Mouse (Mus musculus) left cerebral cortex, adult 2 months (tissue): Measurements from ENCODE around the gene Wdhd1. TPM values are rescaled to one million over a fixed set of nuclear protein-coding genes. Genes with fewer than 3 reads are reported as not detected.

Experiments used
- DNase-seq, 2 experiments: peaks; one replicate each; pipeline ENCODE4 v3.0.0; 2021 to 2022; ENCODE audit warnings: low spot score in 2 of 2, mixed read lengths in 1 of 2; ENCODE audit errors: extremely low spot score in 1 of 2
- H3K27ac ChIP-seq: fragments of 200-600 bp; 2 replicates; pipeline ENCODE4 v1.8.1; 2022
- H3K4me3 ChIP-seq: fragments of 200-600 bp; 2 replicates; pipeline ENCODE4 v1.8.1; 2022
- CTCF ChIP-seq: fragments of 200-600 bp; IDR thresholded peaks from 2 replicates; pipeline ENCODE4 v1.8.1; 2022; ENCODE audit warnings: antibody characterized with exemption, mild to moderate bottlenecking, moderate library complexity
- intact Hi-C: fragments of 180-260 bp; cut with DNase I; formaldehyde crosslinking; loops from one replicate; pipeline ENCODE4 v1.15.1; 2025
- total RNA-seq, 2 experiments: library from RNA; stranded (reverse); gene quantifications; 2 replicates each; pipeline ENCODE4 v1.2.3; 2021

Wdhd1 gene
- total RNA-seq, 2 experiments from 2014 or later = 4.9 to 6.8 TPM

GRCm38 (mm10) chr14:47276036-47276603, 537 bp downstream of the Wdhd1 start:
- Histone ChIP-seq H3K27ac (peak overlapping the region; percentile 89), H3K4me3 (peak overlapping the region; percentile 98)
- intact Hi-C loops = loop anchor here (2.0 kb wide), 1 partner anchor 23 kb away; the partner anchor contains the start of gene Mapk1ip1l
- DNase-seq = no peak
- no peak for TF ChIP-seq CTCF

- TF ChIP-seq CTCF = no peak
- H3K4me3 ChIP-seq = no peak overlapping the region
- intact Hi-C loops = no loop called here
- no peak for DNase-seq
- no peak overlapping the region for H3K27ac ChIP-seq
Observed at GRCm38 (mm10) chr14:47275417-47275816, 1.2 kb downstream of the Wdhd1 start.

GRCm38 (mm10) chr14:47273751-47274150, 2.9 kb downstream of the Wdhd1 start:
- intact Hi-C loops = no loop called here
- no peak overlapping the region for H3K27ac ChIP-seq
- no peak for DNase-seq

GRCm38 (mm10) chr14:47269706-47270105, 7.0 kb downstream of the Wdhd1 start:
- intact Hi-C loops = no loop called here
- no peak for TF ChIP-seq CTCF
- H3K4me3 ChIP-seq = no peak overlapping the region
- DNase-seq = no peak
- H3K27ac ChIP-seq = no peak overlapping the region

More at GRCm38 (mm10) chr14:47273751-47274150, 2.9 kb downstream of the Wdhd1 start:
- no peak overlapping the region for H3K4me3 ChIP-seq
- no peak for TF ChIP-seq CTCF

- no peak overlapping the region for H3K27ac ChIP-seq
- H3K4me3 ChIP-seq = no peak overlapping the region
- no peak for DNase-seq
- no peak for TF ChIP-seq CTCF
- intact Hi-C loops = no loop called here
Observed at GRCm38 (mm10) chr14:47269056-47269455, 7.6 kb downstream of the Wdhd1 start.

- no peak for DNase-seq
- Histone ChIP-seq H3K4me3 (no peak overlapping the region), H3K27ac (no peak overlapping the region)
- no peak; the same call in 1 of the 2 replicates for TF ChIP-seq CTCF
- intact Hi-C loops = no loop called here
Observed at GRCm38 (mm10) chr14:47265829-47266228, 10.8 kb downstream of the Wdhd1 start.

- intact Hi-C loops = no loop called here
- Histone ChIP-seq H3K27ac (no peak overlapping the region), H3K4me3 (no peak overlapping the region)
- DNase-seq = no peak
- TF ChIP-seq CTCF = no peak
Observed at GRCm38 (mm10) chr14:47264866-47265265, 11.8 kb downstream of the Wdhd1 start.

- TF ChIP-seq CTCF = peak; percentile 9
- intact Hi-C loops = no loop called here
- no peak for DNase-seq
- no peak overlapping the region for H3K27ac ChIP-seq
- no peak overlapping the region for H3K4me3 ChIP-seq
Observed at GRCm38 (mm10) chr14:47249839-47250238, 26.8 kb downstream of the Wdhd1 start.

- H3K4me3 ChIP-seq = no peak overlapping the region
- intact Hi-C loops = no loop called here
- DNase-seq = no peak
- TF ChIP-seq CTCF = no peak
- H3K27ac ChIP-seq = no peak overlapping the region
Observed at GRCm38 (mm10) chr14:47242753-47243152, 33.9 kb downstream of the Wdhd1 start.

- intact Hi-C loops = no loop called here
- Histone ChIP-seq H3K4me3 (no peak overlapping the region), H3K27ac (no peak overlapping the region)
- DNase-seq = no peak
- TF ChIP-seq CTCF = no peak
Observed at GRCm38 (mm10) chr14:47241046-47241445, 35.6 kb downstream of the Wdhd1 start.

GRCm38 (mm10) chr14:47240600-47240999, 36.1 kb downstream of the Wdhd1 start:
- TF ChIP-seq CTCF = no peak
- intact Hi-C loops = no loop called here
- no peak for DNase-seq
- Histone ChIP-seq H3K4me3 (no peak overlapping the region), H3K27ac (no peak overlapping the region)

- intact Hi-C loops = no loop called here
- Histone ChIP-seq H3K27ac (no peak overlapping the region), H3K4me3 (no peak overlapping the region)
- no peak for TF ChIP-seq CTCF
- DNase-seq = no peak
Observed at GRCm38 (mm10) chr14:47237286-47237685, 39.4 kb downstream of the Wdhd1 start.

- no peak for DNase-seq
- intact Hi-C loops = no loop called here
- TF ChIP-seq CTCF = no peak
Observed at GRCm38 (mm10) chr14:47236491-47236890, 40.2 kb downstream of the Wdhd1 start.

More at GRCm38 (mm10) chr14:47236491-47236890, 40.2 kb downstream of the Wdhd1 start:
- Histone ChIP-seq H3K4me3 (no peak overlapping the region), H3K27ac (no peak overlapping the region)
